Mouse (Mus musculus) E14TG2a.4 (cell line): ENCODE results near the gene Myo5c.

Source experiments
- H3K27me3 ChIP-seq: 2 replicates; pipeline ENCODE4 v1.6.1; 2014; ENCODE audit warnings: low read length, control low read depth; ENCODE audit not compliant: insufficient read depth
- H3K36me3 ChIP-seq: 2 replicates; pipeline ENCODE4 v1.6.1; 2014; ENCODE audit warnings: low read length, control low read depth; ENCODE audit not compliant: insufficient read depth
- H3K4me1 ChIP-seq: replicated peaks from 2 replicates; pipeline ENCODE4 v1.6.1; 2014; ENCODE audit warnings: low read depth, low read length, control low read depth
- H3K4me3 ChIP-seq: replicated peaks from 2 replicates; pipeline ENCODE4 v1.5.1; 2014; ENCODE audit warnings: mild to moderate bottlenecking, low read length
- H3K9me3 ChIP-seq: 2 replicates; pipeline ENCODE4 v1.6.1; 2014; ENCODE audit warnings: low read length, control low read depth
- CTCF ChIP-seq: conservative IDR thresholded peaks from 2 replicates; pipeline ENCODE4 v1.5.1; 2014; ENCODE audit warnings: low read length
- NANOG ChIP-seq: IDR thresholded peaks from 2 replicates; pipeline ENCODE4 v1.6.1; 2014; ENCODE audit warnings: borderline replicate concordance, low read length, mixed read lengths
- POU5F1 ChIP-seq: IDR thresholded peaks from 2 replicates; pipeline ENCODE4 v1.6.1; 2014; ENCODE audit warnings: low read length, borderline replicate concordance

Myo5c gene

GRCm38 (mm10) chr9:75231841-75232746 lies at the start of gene Myo5c:
Myo5c (plus strand) TSS chr9:75232020.
- Histone ChIP-seq H3K36me3 (no peaks in the 10 kb centered on the region), H3K27me3 (peaks cover 25% of the 10 kb centered on the region), H3K9me3 (no peaks in the 10 kb centered on the region), H3K4me3 (peak within 1 kb of the TSS; percentile 90), H3K4me1 (peaks cover 52% of the 10 kb centered on the region)
- TF ChIP-seq NANOG (no peak), POU5F1 (no peak), CTCF (no peak)

GRCm38 (mm10) chr9:75187646-75188260 lies 44.1 kb upstream of the Myo5c start:
- H3K9me3 ChIP-seq = no peaks in the 10 kb centered on the region
- H3K4me3 ChIP-seq = no peak overlapping the region
- H3K36me3 ChIP-seq = peaks cover 56% of the 10 kb centered on the region
- H3K27me3 ChIP-seq = no peaks in the 10 kb centered on the region
- H3K4me1 ChIP-seq = no peaks in the 10 kb centered on the region
- TF ChIP-seq NANOG (no peak), POU5F1 (no peak), CTCF (no peak)

GRCm38 (mm10) chr9:75193858-75194257 lies 38.0 kb upstream of the Myo5c start:
- H3K4me3 ChIP-seq = no peak overlapping the region
- H3K27me3 ChIP-seq = no peaks in the 10 kb centered on the region
- H3K4me1 ChIP-seq = no peaks in the 10 kb centered on the region
- peaks cover 36% of the 10 kb centered on the region for H3K36me3 ChIP-seq
- TF ChIP-seq NANOG (no peak), CTCF (no peak), POU5F1 (no peak)
- no peaks in the 10 kb centered on the region for H3K9me3 ChIP-seq

GRCm38 (mm10) chr9:75196335-75196734 lies 35.5 kb upstream of the Myo5c start:
- TF ChIP-seq POU5F1 (no peak), NANOG (no peak), CTCF (no peak)
- H3K4me3 ChIP-seq = no peak overlapping the region
- H3K9me3 ChIP-seq = no peaks in the 10 kb centered on the region
- H3K4me1 ChIP-seq = no peaks in the 10 kb centered on the region
- H3K36me3 ChIP-seq = peaks cover 34% of the 10 kb centered on the region
- no peaks in the 10 kb centered on the region for H3K27me3 ChIP-seq

GRCm38 (mm10) chr9:75197297-75197696 lies 34.5 kb upstream of the Myo5c start:
- H3K4me3 ChIP-seq = no peak overlapping the region
- TF ChIP-seq CTCF (no peak), POU5F1 (no peak), NANOG (no peak)
- H3K27me3 ChIP-seq = no peaks in the 10 kb centered on the region
- H3K36me3 ChIP-seq = peaks cover 44% of the 10 kb centered on the region
- H3K9me3 ChIP-seq = no peaks in the 10 kb centered on the region
- no peaks in the 10 kb centered on the region for H3K4me1 ChIP-seq

- H3K27me3 ChIP-seq = no peaks in the 10 kb centered on the region
- H3K9me3 ChIP-seq = no peaks in the 10 kb centered on the region
- H3K4me3 ChIP-seq = no peak overlapping the region
- TF ChIP-seq CTCF (no peak), NANOG (no peak), POU5F1 (no peak)
- peaks cover 45% of the 10 kb centered on the region for H3K36me3 ChIP-seq
- no peaks in the 10 kb centered on the region for H3K4me1 ChIP-seq
Measured at GRCm38 (mm10) chr9:75201506-75201905, 30.3 kb upstream of the Myo5c start.

- TF ChIP-seq CTCF (no peak), POU5F1 (no peak)
- H3K36me3 ChIP-seq = peaks cover 45% of the 10 kb centered on the region
- no peaks in the 10 kb centered on the region for H3K4me1 ChIP-seq
Measured at GRCm38 (mm10) chr9:75202036-75202435, 29.8 kb upstream of the Myo5c start.

GRCm38 (mm10) chr9:75209246-75209645 lies 22.6 kb upstream of the Myo5c start:
- TF ChIP-seq NANOG = no peak
- TF ChIP-seq POU5F1 = no peak
- Histone ChIP-seq H3K27me3 (no peaks in the 10 kb centered on the region), H3K4me1 (no peaks in the 10 kb centered on the region), H3K36me3 (peaks cover 37% of the 10 kb centered on the region), H3K9me3 (no peaks in the 10 kb centered on the region), H3K4me3 (no peak overlapping the region)

More at GRCm38 (mm10) chr9:75202036-75202435, 29.8 kb upstream of the Myo5c start:
- Histone ChIP-seq H3K27me3 (no peaks in the 10 kb centered on the region), H3K9me3 (no peaks in the 10 kb centered on the region), H3K4me3 (no peak overlapping the region)
